Mouse (Mus musculus): ENCODE data around the gene Atp8b2. TPM values are rescaled to one million over a fixed set of nuclear protein-coding genes. Genes with fewer than 3 reads are reported as not detected.

The Atp8b2 gene
- total and polyA plus RNA-seq, 3 experiments: 15.7 to 27.3 (median 18.0) TPM

DNA sequence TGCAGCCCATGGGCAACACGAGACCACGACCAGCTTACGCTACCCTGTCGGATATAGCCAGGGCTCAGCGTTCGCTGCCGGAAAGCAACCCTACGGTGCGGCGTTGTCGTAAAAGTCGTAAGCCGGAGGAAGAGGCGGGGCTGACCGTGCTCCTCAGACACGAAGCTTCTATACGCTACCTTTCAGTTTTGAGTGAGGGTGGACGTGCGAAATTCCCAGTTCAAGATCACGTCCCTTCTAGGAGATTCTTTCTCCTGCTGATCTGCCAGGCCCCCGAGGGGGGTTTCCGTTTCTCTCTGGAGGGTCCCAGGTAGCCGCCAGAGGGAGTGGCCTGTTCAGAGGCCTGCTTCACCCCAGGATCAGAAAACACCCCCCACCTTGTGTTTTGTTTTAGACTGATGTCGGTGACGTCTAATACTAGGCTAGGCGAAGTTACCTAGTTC lies 35.3 kb upstream of the Atp8b2 start, which contains the start of gene Hax1:
Hax1 (minus strand) TSS at position 169 of the 443 bp plus-strand sequence.
- Histone ChIP-seq H3K4me3 (peak within 1 kb of the TSS; percentile 78), H3K79me2 (replicated peaks; ENCODE audit: control insufficient read depth, insufficient read depth, low read length) (no peaks in the 10 kb centered on the region), H3K36me3 (ENCODE audit: control insufficient read depth, insufficient read depth, low read length) (peaks cover 4% of the 10 kb centered on the region; the same call in 1 of the 2 replicates), H3K4me1 (ENCODE audit: control insufficient read depth, insufficient read depth, low read length) (peaks cover 1% of the 10 kb centered on the region; the same call in 1 of the 2 replicates), H3K27ac (peak within 1 kb of the TSS; percentile 93), H3K27me3 (ENCODE audit: control insufficient read depth, insufficient read depth, low read length) (no peaks in the 10 kb centered on the region), H3K9ac (ENCODE audit: low read depth, low read length) (peak within 1 kb of the TSS; percentile 82)
- TF ChIP-seq EP300 (IDR thresholded peaks at IDR 0.05; ENCODE audit: insufficient read depth, low read depth, low read length) (peak; percentile 68; the same call in 1 of the 2 replicates), POLR2A (IDR thresholded peaks at IDR 0.05; ENCODE audit: insufficient read depth, low read depth, low read length) (peak; percentile 97), CTCF (IDR thresholded peaks at IDR 0.05) (peak; percentile 48)
- intact Hi-C loops (cut with DNase I): loop anchor here (2.0 kb wide), 1 partner anchor 36 kb away; the partner anchor contains the start of gene Atp8b2
- peak; percentile 93 to 95 for DNase-seq
- WGBS: under 1% methylated on average over 26 of the region's 26 CpGs

DNA sequence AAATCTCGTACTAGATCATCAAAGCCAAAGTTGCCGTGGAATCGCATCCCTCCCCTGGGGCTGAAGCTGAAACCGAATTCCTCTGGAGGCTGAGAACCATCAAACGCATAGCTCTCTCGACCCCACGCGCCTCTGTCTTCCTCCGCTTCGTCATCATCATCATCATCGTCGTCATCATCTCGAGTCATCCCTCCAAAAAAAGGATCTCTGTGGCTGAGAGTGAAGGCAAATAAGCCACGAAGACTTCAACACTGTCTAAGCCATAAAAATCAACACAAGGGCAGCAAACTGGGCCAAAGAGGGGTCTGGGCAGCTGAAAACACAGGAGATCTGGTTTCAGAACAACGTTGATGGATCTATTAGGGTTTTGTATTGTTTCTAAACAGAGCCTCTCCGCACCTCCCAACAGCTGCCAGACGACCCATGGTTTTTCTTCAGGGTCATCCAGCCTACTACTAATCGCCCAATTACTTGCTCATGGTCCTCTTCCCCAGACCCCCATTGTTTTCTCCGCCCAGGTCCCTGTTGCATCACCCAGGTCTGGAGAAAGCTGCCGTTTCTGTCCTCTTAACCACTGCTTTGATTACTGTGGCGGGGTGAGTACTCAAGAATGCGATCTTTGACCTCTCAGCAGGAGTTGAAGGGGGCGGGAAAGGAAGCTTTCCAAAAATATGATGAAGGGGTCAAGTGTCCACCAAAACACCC lies 34.6 kb upstream of the Atp8b2 start:
- H3K9ac ChIP-seq (ENCODE audit: low read depth, low read length): peak overlapping the region; percentile 76
- no peaks in the 10 kb centered on the region for H3K79me2 ChIP-seq (replicated peaks; ENCODE audit: control insufficient read depth, insufficient read depth, low read length)
- H3K27ac ChIP-seq: peak overlapping the region; percentile 93
- peak overlapping the region; percentile 78 for H3K4me3 ChIP-seq
- peaks cover 4% of the 10 kb centered on the region; the same call in 1 of the 2 replicates for H3K36me3 ChIP-seq (ENCODE audit: control insufficient read depth, insufficient read depth, low read length)
- TF ChIP-seq POLR2A (IDR thresholded peaks at IDR 0.05; ENCODE audit: insufficient read depth, low read depth, low read length) (no peak), CTCF (IDR thresholded peaks at IDR 0.05) (no peak), EP300 (IDR thresholded peaks at IDR 0.05; ENCODE audit: insufficient read depth, low read depth, low read length) (no peak)
- H3K27me3 ChIP-seq (ENCODE audit: control insufficient read depth, insufficient read depth, low read length): no peaks in the 10 kb centered on the region
- intact Hi-C loops (cut with DNase I): loop anchor here (2.0 kb wide), 1 partner anchor 35 kb away; the partner anchor contains the start of gene Atp8b2
- peaks cover 1% of the 10 kb centered on the region; the same call in 1 of the 2 replicates for H3K4me1 ChIP-seq (ENCODE audit: control insufficient read depth, insufficient read depth, low read length)
- 7% methylated on average over 23 of the region's 23 CpGs for WGBS
- no peak for DNase-seq

DNA sequence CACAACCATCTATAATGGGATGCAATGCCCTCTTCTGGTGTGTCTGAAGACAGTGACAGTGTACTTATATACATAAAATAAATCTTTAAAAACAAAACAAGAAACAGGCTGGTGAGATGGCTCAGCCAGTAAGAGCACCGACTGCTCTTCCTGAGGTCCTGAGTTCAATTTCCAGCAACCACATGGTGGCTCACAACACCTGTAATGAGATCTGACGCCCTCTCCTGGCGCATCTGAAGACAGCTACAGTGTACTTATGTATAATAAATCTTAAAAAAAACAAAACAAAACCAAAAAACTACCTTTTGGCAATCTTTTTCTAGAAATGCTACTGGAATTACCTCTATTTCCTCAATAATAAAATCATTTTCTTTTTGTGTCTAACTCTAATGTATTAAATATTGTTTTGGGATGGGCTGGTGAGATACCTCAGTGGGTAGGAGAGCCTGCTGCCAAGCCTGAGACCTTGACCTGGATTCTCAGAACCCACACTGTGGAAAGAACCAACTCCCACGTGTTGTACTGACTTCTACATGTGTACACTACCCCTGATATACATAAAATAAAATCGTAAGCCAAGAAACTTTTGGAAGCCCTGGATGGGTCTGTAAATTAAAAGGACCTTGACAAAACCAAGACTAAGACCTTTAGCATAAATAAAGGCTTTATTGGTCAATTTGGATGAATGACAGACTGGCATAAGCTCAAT lies 31.7 kb upstream of the Atp8b2 start:
- intact Hi-C loops (cut with DNase I): no loop called here
- WGBS: 89% methylated on average over 5 of the region's 5 CpGs
- Histone ChIP-seq H3K36me3 (ENCODE audit: control insufficient read depth, insufficient read depth, low read length) (peaks cover 4% of the 10 kb centered on the region; the same call in 1 of the 2 replicates), H3K27ac (no peak overlapping the region), H3K4me3 (no peak overlapping the region), H3K4me1 (ENCODE audit: control insufficient read depth, insufficient read depth, low read length) (peaks cover 1% of the 10 kb centered on the region; the same call in 1 of the 2 replicates), H3K27me3 (ENCODE audit: control insufficient read depth, insufficient read depth, low read length) (no peaks in the 10 kb centered on the region), H3K79me2 (replicated peaks; ENCODE audit: control insufficient read depth, insufficient read depth, low read length) (no peaks in the 10 kb centered on the region), H3K9ac (ENCODE audit: low read depth, low read length) (no peak overlapping the region)
- no peak for DNase-seq
- TF ChIP-seq EP300 (IDR thresholded peaks at IDR 0.05; ENCODE audit: insufficient read depth, low read depth, low read length) (no peak), CTCF (IDR thresholded peaks at IDR 0.05) (0 out of 2 replicates have a peak, but pooled peaks have one; percentile 13)

DNA sequence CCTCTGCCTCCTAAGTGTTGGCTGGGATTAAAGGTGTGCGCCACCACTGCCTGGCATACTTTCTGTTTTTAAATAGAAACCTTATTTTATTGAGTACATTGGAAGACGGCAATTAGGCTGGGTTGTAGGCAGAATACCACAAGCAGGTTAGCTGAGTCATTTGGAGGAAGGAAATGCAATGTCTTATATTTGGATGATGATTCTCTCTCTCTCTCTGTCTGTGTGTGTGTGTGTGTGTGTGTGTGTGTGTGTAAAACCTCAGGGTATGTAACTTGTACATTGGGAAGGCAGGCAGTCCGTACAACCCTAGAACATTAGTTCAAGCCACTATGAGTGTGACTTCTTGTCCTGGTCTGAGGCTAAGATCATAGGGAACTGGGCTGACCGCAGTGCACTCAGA lies 24.5 kb upstream of the Atp8b2 start:
- H3K36me3 ChIP-seq (ENCODE audit: control insufficient read depth, insufficient read depth, low read length): no peaks in the 10 kb centered on the region
- intact Hi-C loops (cut with DNase I): no loop called here
- no peaks in the 10 kb centered on the region for H3K4me1 ChIP-seq (ENCODE audit: control insufficient read depth, insufficient read depth, low read length)
- no peak for DNase-seq
- no peaks in the 10 kb centered on the region for H3K27me3 ChIP-seq (ENCODE audit: control insufficient read depth, insufficient read depth, low read length)
- no peak for TF ChIP-seq EP300 (IDR thresholded peaks at IDR 0.05; ENCODE audit: insufficient read depth, low read depth, low read length)
- no peak overlapping the region for H3K9ac ChIP-seq (ENCODE audit: low read depth, low read length)
- H3K79me2 ChIP-seq (replicated peaks; ENCODE audit: control insufficient read depth, insufficient read depth, low read length): no peaks in the 10 kb centered on the region
- H3K4me3 ChIP-seq: no peak overlapping the region
- no peak overlapping the region for H3K27ac ChIP-seq
- 82% methylated on average over 4 of the region's 4 CpGs for WGBS

DNA sequence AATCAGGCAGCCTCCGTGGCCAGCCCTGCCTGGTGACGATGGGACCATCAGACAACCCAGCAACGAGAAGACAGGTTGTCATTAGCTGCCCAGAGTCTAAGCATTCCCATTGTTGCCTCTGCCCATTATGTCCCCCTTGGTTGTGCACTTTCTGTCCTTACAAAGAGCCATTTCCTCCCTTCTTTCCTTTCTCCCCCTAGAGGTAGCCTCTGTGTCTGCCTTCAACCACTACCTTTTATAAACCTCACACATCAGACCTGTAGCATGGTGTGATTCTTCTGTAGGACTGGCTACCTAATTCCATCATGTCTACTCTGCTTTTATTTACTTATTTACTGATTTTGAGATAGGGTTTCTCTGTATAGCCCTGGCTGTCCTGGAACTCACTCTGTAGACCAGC lies 23.9 kb upstream of the Atp8b2 start:
- Histone ChIP-seq H3K27me3 (ENCODE audit: control insufficient read depth, insufficient read depth, low read length) (no peaks in the 10 kb centered on the region), H3K79me2 (replicated peaks; ENCODE audit: control insufficient read depth, insufficient read depth, low read length) (no peaks in the 10 kb centered on the region), H3K36me3 (ENCODE audit: control insufficient read depth, insufficient read depth, low read length) (no peaks in the 10 kb centered on the region), H3K27ac (no peak overlapping the region), H3K9ac (ENCODE audit: low read depth, low read length) (no peak overlapping the region), H3K4me3 (no peak overlapping the region), H3K4me1 (ENCODE audit: control insufficient read depth, insufficient read depth, low read length) (no peaks in the 10 kb centered on the region)
- intact Hi-C loops (cut with DNase I): no loop called here
- TF ChIP-seq CTCF (IDR thresholded peaks at IDR 0.05) (no peak), POLR2A (IDR thresholded peaks at IDR 0.05; ENCODE audit: insufficient read depth, low read depth, low read length) (no peak), EP300 (IDR thresholded peaks at IDR 0.05; ENCODE audit: insufficient read depth, low read depth, low read length) (no peak)
- WGBS: 45% methylated on average over 3 of the region's 3 CpGs
- no peak for DNase-seq

DNA sequence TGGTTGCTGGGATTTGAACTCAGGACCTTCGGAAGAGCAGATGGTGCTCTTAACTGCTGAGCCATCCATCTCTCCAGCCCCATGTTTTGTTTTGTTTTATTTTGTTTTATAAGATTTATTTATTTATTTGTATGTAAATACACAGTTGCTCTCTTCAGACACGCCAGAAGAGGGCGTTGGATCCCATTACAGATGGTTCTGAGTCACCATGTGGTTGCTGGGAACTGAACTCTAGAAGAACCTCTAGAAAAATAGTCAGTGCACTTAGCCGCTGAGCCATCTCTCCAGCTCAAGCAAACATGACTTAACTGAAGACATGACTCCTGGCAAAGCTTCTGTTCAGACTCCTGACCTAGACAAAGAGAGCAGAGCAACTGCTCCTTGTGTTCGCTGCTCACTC lies 19.1 kb upstream of the Atp8b2 start:
- Histone ChIP-seq H3K79me2 (replicated peaks; ENCODE audit: control insufficient read depth, insufficient read depth, low read length) (no peaks in the 10 kb centered on the region), H3K9ac (ENCODE audit: low read depth, low read length) (no peak overlapping the region), H3K27ac (no peak overlapping the region), H3K36me3 (ENCODE audit: control insufficient read depth, insufficient read depth, low read length) (no peaks in the 10 kb centered on the region), H3K4me3 (no peak overlapping the region), H3K27me3 (ENCODE audit: control insufficient read depth, insufficient read depth, low read length) (no peaks in the 10 kb centered on the region), H3K4me1 (ENCODE audit: control insufficient read depth, insufficient read depth, low read length) (no peaks in the 10 kb centered on the region)
- WGBS: 67% methylated on average over 5 of the region's 5 CpGs
- DNase-seq: no peak
- intact Hi-C loops (cut with DNase I): no loop called here
- TF ChIP-seq EP300 (IDR thresholded peaks at IDR 0.05; ENCODE audit: insufficient read depth, low read depth, low read length): no peak
